Mouse (Mus musculus): ENCODE measurements around the gene Alpk3.

Alpk3 gene

DNA sequence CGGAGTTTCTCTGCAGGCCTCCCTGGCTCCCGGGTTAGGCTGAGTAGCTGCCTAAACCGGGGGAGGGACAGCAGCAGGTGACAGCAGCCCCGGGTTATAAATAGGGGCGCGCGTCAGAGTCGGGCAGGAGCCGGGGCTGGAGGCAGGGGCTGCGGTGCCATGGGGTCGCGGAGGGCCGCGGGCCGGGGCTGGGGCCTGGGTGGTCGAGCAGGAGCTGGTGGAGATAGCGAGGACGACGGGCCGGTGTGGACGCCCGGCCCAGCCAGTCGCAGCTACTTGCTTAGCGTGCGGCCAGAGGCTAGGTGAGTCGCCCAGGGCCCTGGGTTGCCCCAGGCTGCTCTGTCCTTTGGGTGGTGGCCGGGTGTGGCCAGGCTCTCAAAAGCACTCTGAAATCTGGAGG, at the start of gene Alpk3:
Gene Alpk3 (plus strand): TSS at position 130 of the 400 bp plus-strand sequence.
- DNase-seq (ENCODE audit: low spot score in 2 of 2), result no peak

DNA sequence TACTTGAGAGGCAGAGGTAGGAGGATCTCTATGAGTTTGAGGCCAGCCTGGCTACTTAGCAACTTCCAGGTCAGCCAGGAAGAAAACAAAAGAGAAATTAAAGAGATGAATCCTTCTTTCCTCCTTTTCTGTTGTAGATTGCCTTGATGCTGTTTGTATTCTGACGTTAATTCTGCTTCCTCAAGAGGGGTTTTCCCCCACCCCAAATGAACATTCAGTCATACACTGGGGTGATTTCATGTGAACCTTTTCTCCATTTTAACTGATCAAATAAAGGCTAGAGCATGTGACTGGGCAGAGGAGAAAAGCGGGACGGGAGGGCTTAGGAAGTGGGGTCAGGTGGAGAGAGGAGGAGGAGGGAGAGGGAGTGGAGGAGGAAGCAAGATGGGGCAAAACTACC, 49.1 kb upstream of the Alpk3 start:
- DNase-seq (ENCODE audit: low spot score in 2 of 2), result no peak

DNA sequence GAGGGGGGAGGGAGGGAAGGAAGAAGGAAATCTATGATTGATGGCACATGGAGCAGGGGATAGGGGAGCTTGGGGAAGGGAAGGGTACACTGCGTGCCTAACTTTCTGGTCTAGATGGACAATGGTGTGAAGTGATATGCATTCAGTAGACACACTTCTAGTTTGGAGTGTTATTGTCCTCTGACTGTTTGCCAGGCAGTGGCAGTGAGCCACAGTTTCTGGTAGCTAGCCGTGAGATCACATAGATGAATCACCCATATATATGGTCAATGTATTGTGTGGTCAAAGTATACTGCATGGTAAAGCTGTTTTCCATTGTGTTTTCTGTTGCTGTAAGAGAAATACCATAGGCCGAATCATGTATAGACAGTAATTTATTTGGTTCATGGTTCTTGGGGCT, 45.8 kb upstream of the Alpk3 start:
- no peak for DNase-seq (ENCODE audit: low spot score in 2 of 2)

DNA sequence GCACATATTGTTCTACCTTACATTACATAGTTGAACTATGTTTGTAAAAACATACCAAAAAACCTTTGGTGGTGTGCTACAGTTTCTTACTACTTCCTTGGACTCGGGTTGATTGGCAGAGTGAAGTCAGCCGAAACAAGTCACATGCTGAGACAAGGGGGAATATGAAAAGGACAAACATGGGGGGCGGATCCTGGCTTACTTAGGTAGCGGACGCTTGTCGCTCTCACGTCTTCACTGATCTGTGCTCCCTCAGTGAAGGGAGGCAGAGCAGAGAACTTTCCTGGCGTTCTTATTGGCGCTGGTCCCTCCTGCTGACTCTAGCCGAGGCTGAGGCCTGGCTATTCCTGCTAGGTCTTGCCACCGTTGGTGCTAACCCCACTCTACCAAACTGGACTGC, 37.1 kb upstream of the Alpk3 start:
- no peak for DNase-seq (ENCODE audit: low spot score in 2 of 2)

DNA sequence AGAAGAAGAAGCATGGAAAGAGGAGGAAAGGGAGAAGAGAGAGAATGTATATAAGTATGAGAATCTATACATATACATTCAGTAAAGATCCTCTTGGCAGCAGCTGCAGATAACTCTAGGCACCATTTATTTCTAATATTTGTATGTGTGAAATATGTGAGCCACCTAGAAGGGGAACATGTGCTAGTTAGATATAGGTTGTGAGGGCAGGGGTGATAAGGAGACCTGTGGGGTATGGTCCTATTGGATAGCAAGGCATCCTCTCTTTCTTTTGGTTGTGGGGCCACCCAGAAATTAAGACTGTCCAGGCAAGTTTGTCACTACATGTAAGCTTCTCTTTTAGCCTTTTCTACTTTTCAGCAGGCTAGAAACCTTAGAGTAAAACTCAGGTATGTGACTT, 34.7 kb upstream of the Alpk3 start:
- no peak for DNase-seq (ENCODE audit: low spot score in 2 of 2)

DNA sequence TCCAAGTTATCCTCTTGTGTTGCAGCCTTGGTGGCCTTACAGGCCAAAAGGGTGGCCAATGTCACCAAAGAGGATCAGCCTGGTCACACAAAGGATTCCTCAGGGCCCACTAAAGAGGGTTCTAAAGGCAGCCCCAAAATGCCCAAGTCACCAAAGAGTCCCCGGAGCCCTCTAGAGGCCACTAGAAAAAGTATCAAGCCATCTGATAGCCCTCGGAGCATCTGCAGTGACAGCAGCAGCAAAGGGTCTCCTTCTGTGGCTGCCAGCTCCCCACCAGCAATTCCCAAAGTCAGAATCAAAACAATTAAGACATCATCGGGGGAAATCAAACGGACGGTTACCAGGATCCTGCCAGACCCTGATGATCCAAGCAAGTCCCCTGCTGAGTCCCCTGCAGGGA, 33.3 kb upstream of the Alpk3 start:
- no peak for DNase-seq (ENCODE audit: low spot score in 2 of 2)

DNA sequence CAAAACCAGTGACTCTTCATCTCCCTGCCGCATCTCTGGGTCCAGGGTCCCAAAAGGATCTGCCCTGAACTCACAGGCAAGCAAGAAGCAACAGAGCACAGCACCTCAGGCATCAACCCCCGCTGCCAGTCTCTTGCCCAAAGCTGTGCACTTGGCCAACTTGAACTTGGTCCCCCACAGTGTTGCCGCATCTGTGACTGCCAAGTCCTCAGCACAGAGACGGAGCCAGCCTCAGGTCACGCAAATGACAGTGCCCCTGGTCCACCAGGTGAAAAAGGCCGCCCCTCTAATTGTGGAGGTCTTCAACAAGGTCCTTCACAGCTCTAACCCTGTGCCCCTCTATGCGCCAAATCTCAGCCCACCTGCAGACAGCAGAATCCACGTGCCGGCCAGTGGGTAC, 32.7 kb upstream of the Alpk3 start:
- DNase-seq (ENCODE audit: low spot score in 2 of 2), result no peak

DNA sequence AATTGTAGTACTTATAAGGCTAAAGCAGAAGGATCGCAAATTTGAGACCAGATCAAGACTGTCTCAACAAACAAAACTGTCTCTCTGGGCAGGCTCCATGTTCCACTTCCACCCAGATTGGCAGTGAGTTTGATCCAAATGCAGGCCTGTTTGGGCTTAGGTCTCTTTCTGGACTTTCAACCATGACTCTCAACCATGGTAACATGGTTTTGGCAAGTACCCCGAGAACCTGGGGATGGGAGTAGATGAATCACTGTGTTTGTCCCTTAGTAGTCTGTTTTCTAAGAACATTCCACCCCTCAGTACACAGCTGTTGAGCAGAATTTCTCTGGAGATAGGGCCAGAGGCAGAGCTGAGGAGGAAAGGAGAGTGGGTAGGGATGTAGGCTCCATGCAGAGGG, 31.6 kb upstream of the Alpk3 start:
- DNase-seq (ENCODE audit: low spot score in 2 of 2), result no peak

DNA sequence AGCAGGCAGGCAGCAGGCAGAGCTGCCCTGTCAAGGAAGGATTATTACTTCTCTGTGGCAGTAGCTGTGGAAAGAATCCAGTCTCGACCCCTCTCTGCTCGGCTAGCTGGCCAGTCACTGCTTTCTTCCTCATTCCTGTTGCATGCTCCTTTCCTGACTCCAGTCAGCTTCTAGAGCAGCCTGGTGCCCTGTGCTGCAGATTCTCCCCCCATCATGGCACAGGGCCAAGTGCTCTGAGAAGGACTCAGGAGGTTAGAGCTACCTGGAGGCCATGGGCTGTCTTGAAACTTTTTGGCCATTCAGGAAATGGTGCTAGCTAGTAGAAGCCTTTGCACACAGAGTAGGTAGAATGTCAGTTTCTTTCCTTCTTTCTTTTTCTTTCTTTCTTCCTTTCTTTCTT, 17.7 kb upstream of the Alpk3 start:
- DNase-seq (ENCODE audit: low spot score in 2 of 2), result no peak

DNA sequence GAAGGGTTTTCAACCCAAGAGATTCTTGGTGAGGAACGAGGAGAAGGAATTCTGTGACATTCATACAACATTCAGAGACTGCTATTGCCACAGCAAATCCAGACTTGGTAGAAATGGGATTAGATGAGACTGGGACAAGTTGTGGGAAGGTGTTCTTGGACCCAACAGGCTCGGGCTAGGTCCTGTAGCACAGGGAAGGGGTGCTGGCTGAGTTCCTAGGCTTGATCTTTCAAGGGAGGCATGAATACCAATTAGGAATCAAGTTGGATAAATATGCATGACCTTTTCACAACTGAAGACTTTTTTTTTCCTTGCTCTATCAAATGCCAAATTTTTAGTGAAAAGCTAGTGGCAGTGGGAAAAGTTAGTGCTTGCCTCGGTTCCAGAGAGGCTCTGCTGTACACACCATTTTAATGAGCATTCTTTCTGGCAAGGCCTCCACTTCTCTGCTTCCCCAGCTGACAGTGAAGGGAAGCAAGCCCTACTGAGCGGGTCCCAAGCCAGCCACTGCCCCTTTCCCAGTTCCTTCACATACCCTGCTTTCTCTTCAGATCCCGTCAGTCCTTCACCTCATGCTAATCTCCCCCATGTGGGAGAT, 14.3 kb upstream of the Alpk3 start:
- peak in 1 of 2 experiments; percentile 24 for DNase-seq (ENCODE audit: low spot score in 2 of 2)

DNA sequence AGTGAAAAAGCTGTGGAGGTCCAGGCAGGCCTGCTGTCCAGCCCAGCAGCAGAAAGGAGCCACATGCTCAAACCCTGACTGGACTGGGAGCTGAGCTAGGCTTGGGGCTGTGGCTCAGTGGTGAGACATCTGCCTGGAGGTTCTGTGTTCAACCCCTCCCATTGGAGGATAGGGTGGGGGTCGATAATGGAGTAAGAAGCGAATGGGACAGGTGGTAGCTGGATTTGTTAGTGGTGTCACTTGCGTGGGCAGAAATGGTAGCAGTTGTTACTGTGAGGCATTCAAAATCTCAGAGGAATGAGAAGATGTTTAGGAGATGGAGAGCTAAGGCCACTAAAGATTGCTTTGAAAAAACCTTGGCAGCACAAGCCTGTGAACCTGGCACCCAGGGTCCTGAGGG, 9.6 kb upstream of the Alpk3 start:
- no peak for DNase-seq (ENCODE audit: low spot score in 2 of 2)

DNA sequence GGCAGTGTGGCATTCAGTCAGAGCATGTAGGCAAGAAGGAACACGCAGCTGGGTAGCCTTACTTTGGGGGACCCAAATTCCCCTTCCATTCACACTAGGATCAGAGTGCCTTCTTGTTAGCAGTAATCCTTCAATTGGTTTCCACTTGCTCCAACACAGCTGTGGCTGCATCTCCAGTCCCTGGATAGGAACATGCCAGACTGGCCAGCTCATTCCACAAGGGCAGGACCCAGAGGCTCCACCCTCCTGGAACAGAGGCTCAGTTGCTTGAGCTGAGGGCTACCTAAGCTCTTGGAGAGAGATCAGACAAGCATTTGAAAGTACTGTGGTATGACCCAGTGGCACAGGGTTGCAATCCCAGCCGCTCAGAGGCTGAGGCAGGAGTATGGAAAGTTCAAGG, 8.9 kb upstream of the Alpk3 start:
- no peak for DNase-seq (ENCODE audit: low spot score in 2 of 2)

DNA sequence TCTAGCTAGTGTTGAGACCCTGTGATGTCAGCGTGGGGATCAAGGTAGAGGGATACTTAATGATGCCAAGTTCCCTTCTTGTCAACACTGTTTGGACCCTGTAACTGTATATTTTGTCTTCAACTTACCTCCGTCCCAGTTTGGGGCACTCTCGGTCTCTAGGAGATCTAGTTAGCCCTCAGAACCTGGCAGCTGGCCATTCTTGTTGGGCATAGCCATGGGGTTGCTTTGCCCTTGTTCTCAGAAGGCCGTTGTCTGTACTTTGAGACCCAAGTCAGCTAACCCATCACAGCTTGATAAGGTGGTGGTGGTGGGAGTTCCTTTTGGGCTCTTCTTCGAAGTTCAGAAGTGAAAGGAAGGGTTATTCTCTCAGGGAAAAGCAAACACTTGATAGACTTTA, 7.4 kb upstream of the Alpk3 start:
- no peak for DNase-seq (ENCODE audit: low spot score in 2 of 2)

DNA sequence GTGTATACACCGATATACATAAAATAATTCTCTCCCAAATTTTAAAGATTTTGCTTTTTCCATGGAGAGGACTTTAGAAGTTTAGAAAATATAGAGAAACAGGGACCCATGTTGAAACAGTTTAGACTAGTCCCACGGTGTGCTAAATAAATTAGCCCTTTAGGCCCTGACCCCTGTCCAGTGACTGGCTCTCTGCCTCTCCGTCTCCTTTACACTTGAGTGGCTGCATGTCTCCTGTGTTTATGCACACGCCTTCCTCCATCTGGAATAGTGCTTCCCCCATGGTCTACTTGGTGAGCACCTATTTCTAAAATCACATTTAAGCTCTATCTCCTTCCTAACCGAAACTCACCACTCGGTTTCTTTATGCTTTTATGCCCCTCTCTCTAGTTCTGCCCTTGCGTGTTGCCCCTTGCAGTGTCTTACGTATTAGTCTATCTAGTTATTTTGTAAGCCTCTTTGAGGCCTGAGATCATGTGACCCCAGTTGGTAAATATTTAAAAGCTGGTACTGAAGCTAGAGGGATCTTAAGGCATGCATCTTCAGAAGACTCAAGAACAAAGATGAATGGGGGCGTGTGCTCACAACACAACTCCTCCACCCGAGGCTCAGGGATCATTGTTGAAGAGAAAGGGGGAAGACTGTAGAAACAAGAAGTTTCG, 1.6 kb upstream of the Alpk3 start:
- DNase-seq (ENCODE audit: low spot score in 2 of 2), result no peak

DNA sequence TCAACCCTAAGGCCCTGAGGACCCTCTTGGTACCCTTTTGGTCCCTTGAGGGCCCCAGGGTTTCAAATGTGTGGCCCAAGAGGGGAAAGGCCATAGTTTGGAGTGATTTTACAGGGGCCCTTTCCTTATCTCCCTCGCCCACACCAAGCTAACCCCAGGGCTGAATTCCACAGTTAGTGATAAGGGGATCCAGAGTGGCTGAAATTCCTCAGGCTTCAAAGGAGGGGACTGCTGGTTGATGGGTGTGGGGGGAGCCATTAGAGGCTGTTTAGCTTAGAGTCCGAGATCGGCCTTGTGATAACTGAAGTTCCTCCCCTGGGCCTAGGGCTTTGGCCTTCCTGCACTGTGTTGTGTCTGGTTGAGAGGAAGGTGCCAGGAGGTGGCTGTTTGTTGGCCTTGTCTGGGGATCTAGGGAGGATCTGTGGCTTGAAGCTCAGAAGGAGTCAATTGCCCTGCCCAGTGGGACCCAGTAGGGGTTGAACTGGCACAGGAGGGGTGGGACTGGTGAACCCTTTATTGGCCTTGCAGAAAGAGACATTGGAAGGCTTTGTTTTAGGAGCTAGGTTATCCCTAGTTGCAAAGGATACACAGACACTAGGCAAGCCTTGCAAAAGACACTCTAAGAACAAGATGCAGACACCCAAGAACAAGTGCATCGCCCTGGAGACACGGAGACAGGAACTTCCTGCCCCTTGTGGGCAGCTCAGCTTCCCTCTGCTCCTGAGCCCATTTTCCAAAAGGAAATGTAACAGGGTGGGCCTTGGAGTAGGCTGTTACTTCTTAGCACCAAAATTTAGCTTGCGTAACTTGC, 706 bp downstream of the Alpk3 start:
- no peak for DNase-seq (ENCODE audit: low spot score in 2 of 2)

DNA sequence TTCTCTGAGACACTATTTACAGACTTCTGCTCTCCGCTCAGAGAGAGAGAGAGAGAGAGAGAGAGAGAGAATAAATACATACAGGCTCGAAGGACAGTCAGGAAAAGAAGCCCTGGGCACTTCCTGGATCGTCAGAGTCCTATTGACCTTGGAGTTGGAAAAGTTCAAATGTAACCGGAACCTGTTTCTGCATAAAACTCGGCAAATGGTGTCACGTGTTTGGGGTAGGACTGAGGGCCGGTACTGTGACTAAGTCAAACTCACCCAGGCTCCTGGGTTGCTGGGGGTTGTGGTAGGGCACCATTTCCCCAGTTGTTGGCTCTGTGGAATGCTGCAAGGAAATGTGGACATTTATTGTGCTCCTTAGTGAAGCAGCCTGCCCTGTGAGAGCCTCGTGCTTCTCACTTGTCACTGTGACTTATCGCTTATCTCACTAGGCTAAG, 1.3 kb downstream of the Alpk3 start:
- DNase-seq (ENCODE audit: low spot score in 2 of 2), result no peak

DNA sequence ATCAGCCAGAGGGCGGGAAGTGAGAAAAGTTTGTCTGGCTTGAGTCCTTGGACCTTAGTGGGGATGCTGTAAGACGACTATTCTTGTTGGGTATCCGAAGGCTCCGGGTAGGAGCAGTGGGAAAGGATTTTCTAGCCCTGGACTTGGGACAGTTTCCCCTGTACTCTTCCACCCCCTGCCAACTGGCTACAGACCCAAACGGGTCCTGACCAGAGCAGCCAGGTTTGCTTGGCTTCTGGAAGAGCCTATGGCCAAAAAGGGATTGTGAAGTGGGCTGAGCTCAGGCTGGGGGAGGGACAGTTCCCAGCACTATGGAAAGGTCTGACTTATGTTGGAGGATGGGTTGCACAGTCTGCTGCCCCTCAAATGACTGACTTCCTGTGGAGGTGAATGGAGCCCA, 2.0 kb downstream of the Alpk3 start:
- DNase-seq (ENCODE audit: low spot score in 2 of 2), result no peak

DNA sequence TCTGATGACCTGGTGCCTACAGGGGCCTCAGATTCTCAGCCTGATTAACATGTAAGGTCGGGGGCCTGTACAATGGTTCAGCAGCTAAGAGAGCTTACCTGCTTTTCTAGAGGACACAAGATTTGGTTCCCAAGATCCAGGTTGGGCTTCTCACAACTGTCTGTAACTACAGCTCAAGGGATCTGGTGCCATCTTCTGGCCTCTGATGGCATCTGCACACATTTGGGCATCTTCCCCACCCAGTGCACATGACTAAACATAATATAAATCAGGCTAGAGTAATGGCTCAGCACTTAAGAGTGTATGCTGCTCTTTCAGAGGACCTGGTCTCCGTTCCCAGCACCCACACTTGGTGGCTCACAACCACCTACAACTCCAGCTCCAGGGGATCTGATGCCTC, 3.5 kb downstream of the Alpk3 start:
- no peak for DNase-seq (ENCODE audit: low spot score in 2 of 2)

DNA sequence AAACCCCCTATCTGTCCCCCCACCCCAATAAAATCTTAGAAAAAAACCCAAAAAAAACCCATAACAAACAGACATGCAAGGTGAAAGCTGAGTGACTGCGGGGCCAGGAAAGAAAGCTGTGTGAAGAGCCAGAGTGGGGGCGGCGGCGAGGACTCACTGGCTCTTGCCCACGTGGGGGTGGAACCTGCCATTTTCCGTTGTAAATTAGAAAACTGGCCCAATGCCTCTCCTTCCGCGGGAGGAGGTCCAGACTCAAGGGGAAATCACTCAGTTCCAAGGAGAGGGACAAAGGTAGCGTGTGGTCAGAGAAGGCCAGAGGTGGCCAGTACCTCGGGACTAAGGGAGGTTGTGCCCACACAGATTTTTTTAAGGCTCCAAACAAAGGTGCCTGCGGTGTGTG, 4.5 kb downstream of the Alpk3 start:
- peak in 1 of 2 experiments; percentile 22 for DNase-seq (ENCODE audit: low spot score in 2 of 2)

DNA sequence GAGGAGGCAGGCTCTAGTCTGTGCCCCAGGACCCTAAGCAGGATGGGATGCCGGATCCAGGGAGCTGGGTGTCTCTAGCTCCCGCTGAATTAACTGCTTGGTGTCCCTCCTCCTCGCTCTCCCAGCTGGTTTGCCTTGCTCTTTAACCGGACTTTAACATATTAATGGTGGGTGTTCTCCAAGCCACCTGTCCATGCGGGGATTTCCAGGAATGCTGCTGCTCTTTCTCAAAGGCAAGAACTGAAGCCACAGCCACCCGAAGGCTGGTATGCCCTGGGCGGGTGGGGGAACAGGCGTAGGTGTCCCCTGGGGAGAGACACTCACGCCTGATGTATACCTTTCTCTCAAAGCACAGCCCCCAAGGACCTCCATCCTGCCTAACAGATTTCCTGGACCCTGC, 5.9 kb downstream of the Alpk3 start:
- no peak for DNase-seq (ENCODE audit: low spot score in 2 of 2)

DNA sequence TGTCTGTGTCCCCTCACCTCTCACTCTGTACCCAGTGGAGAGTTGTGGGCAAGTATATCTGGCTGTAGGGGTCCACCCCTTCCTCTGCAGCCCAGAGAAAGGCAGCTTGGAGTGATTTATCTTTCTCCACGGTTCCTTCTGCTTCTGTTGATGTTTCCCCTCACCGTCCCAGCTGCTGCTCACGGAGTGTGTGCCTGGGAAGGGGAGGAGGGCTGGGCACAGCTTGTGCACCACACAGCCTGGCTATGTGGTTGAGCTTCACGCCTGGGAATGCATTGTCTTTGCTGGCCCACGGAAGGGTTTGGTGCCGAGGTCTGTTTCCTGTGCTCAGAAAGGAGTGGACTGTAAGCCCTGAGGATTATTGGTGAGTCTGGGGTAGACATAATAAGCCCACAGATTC, 9.3 kb downstream of the Alpk3 start:
- no peak for DNase-seq (ENCODE audit: low spot score in 2 of 2)

DNA sequence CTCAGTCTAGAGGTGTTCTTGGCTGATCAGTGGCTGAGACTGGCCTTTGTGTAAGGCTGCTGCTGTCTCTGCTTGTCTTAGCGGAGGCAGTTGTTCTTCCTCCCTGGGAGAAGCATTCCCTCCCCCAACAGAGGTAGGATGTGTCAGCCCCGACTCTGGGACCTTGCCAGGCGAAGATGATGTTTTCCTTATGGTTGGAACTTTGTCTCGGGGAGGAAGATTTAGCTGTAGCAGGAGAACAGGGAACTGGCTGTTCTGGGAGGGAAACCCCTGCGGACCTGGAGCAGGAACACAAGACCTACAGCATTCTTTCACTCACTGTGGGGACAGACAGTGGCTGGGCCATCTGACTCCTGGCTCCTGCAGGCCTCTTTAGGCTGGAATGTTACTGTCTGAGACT, 15.1 kb downstream of the Alpk3 start:
- DNase-seq (ENCODE audit: low spot score in 2 of 2), result peak; percentile 31 to 64

DNA sequence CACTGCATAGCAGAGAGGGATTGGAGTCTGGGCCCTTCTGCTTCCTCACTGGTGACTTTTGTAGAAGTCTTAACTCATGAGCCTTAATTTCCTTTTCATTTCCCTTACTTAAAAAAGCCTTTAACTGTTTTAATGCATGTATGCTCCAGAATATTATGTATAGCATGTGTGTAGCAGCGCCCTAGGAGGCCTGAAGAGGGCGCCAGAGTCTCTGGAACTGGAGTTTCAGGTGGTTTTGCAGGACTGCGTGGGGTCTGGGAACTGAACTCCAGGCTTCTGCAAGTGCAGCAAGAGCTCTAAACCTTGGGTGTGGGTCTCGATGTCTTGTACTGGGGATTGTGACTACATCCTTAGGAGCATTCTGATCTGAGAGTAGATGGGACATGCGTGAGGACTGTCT, 15.9 kb downstream of the Alpk3 start:
- no peak for DNase-seq (ENCODE audit: low spot score in 2 of 2)

All from frontal cortex, postnatal 36 days (tissue).